Mouse (Mus musculus): Measurements from ENCODE around the gene Bcl2l1. TPM values are rescaled to one million over a fixed set of nuclear protein-coding genes. Genes with fewer than 3 reads are reported as not detected.

Bcl2l1 gene
- polyA plus RNA-seq (2016; fragmentation: Nextera tagmentation; extraction: Ambion mirVana), result 107 and 128 TPM in 2 replicates

DNA sequence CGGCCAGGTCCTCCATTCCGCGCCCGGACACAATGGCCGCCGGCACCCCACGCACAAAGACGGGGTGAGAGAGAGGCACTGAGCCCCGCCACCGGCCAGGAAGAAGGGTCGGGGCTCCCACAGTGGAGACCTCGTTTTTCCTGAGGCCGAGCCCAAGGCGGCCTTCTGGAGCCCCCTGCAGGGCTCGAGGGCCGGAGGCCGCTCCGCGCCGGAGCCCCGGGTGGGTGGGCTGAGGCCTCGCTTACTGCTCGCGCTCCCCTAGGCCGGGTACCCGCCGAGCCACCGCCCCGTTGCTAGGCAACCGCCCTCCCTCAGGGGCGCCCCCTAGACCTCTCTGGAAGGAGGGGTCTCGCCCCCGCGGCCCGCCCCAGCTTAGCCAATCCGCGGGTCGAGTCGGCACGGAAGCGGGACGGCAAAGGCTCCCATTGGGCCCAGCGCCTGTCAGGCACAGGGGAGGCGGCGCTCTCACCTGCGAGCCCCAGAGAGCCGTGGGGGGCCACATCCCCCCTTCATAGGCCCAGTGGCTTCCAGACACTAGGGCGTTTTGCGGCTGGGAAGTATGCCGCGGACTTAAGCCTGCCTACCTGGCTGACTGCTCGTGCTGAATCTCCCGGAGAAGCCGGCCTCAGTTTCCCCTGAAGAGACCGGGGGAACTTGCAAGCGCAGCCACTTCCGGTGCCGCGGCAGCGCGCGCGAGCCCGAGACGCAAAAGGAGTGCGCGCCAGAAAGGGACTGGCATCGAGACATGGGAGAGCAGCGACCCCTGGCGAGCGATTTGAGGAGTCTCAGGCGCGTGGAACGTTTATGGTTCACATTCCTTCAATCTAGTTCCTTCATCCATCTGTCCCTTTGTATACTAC is at the start of gene Bcl2l1:
Gene Bcl2l1 (minus strand): TSS at position 710 of the 860 bp plus-strand sequence.
- H3K9me3 ChIP-seq (replicated peaks), result no peaks in the 10 kb centered on the region
- peak within 1 kb of the TSS; percentile 88 for H3K4me3 ChIP-seq
- under 1% methylated on average over 74 of the region's 74 CpGs for WGBS
- peaks cover 34% of the 10 kb centered on the region for H3K36me3 ChIP-seq
- H3K27me3 ChIP-seq (ENCODE audit: low read depth, poor library complexity, severe bottlenecking), result no peaks in the 10 kb centered on the region
- H3K27ac ChIP-seq (replicated peaks), result peak within 1 kb of the TSS; percentile 100
- peaks cover 40% of the 10 kb centered on the region for H3K4me1 ChIP-seq
- DNase-seq (ENCODE audit: low spot score), result peak; percentile 99

DNA sequence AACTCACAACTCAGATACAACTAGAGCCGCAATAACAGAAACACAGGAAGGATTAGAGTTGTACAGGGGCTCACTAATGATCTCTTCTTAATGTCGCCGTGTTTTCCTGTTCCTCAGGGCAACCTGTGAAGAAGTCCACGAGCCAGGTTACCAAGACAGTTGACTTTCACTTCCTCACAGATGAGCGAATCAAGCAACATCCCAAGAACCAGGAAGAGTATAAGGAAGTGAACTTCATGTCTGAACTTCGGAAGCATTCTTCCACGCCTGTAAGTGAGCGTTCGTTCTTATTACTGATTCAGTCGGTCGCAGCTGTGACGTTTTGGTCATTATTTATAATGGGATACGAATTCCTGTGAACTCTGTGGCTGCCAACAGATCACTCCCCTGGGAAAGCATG is 49.4 kb upstream of the Bcl2l1 start:
- no peak for DNase-seq (ENCODE audit: low spot score)
- no peaks in the 10 kb centered on the region for H3K9me3 ChIP-seq (replicated peaks)
- H3K27ac ChIP-seq (replicated peaks), result no peak overlapping the region
- H3K27me3 ChIP-seq (ENCODE audit: low read depth, poor library complexity, severe bottlenecking), result no peaks in the 10 kb centered on the region
- no peak overlapping the region for H3K4me3 ChIP-seq
- 95% methylated on average over 13 of the region's 13 CpGs for WGBS
- peaks cover 98% of the 10 kb centered on the region for H3K36me3 ChIP-seq
- no peaks in the 10 kb centered on the region for H3K4me1 ChIP-seq

DNA sequence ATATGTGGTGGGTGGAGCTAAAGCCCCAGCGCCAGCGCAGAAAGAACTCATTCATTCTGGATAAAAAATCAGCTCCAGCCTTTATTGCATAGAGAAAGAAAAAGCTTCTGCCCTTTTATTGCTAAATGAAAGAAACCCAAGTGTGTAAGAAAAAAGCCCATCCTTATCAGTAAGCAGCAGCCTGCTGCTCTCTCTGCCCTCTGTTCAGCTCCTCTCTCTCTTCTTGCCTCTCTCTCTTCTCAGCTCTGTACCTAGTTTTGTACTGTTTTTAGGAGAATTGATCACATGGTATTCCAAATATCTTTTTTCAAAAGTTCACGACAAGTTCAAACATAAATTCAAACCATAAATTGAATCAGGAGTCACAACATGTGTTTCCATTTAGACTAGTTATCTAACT is 46.7 kb upstream of the Bcl2l1 start:
- DNase-seq (ENCODE audit: low spot score), result no peak
- H3K36me3 ChIP-seq, result peaks cover 98% of the 10 kb centered on the region
- H3K4me3 ChIP-seq, result no peak overlapping the region
- H3K4me1 ChIP-seq, result no peaks in the 10 kb centered on the region
- no peaks in the 10 kb centered on the region for H3K27me3 ChIP-seq (ENCODE audit: low read depth, poor library complexity, severe bottlenecking)
- no peaks in the 10 kb centered on the region for H3K9me3 ChIP-seq (replicated peaks)
- no peak overlapping the region for H3K27ac ChIP-seq (replicated peaks)
- 94% methylated on average over 3 of the region's 3 CpGs for WGBS

DNA sequence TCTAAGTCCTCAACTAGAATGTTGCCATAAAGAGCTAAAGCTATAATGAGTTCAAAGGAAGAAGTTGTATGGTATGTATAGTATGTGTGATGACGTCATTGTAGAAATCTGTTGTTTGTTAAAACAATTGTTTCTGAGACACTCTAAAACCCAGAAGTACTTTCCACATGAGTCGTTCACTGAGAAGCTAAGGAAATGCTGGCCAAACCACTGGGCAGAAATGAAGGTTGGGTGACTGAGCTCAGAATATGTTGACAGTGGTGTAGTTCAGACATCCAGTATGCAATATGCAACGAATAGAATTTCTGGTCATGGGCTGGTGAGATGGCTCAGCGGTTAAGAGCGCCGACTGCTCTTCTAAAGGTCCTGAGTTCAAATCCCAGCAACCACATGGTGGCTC is 31.8 kb upstream of the Bcl2l1 start:
- no peak overlapping the region for H3K27ac ChIP-seq (replicated peaks)
- no peak for DNase-seq (ENCODE audit: low spot score)
- H3K27me3 ChIP-seq (ENCODE audit: low read depth, poor library complexity, severe bottlenecking), result no peaks in the 10 kb centered on the region
- peaks cover 99% of the 10 kb centered on the region for H3K36me3 ChIP-seq
- no peaks in the 10 kb centered on the region for H3K4me1 ChIP-seq
- WGBS, result 97% methylated on average over 6 of the region's 6 CpGs
- no peaks in the 10 kb centered on the region for H3K9me3 ChIP-seq (replicated peaks)
- no peak overlapping the region for H3K4me3 ChIP-seq

DNA sequence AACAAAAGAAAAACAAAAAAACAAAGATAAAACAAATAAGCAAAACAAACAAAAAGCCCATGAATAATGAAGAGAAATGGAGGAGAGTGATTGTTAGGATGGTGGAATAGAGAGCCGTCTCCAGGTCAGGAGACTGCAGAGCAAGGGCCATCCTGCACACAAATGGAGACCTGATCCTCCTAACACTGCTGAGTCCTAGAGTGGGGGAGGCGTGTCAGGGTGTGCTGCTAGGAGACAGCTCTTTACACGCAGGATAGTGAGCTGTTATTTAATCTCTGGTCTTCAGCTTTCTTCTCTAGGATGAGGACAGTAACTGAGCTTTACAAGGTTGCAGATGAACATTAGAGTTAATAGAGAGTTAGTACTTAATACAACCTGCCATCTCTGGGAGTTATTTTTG is 31.1 kb upstream of the Bcl2l1 start:
- WGBS, result 82% methylated on average over 3 of the region's 3 CpGs
- no peak for DNase-seq (ENCODE audit: low spot score)
- Histone ChIP-seq H3K9me3 (replicated peaks) (no peaks in the 10 kb centered on the region), H3K4me1 (no peaks in the 10 kb centered on the region), H3K4me3 (no peak overlapping the region), H3K27me3 (ENCODE audit: low read depth, poor library complexity, severe bottlenecking) (no peaks in the 10 kb centered on the region), H3K36me3 (peaks cover 99% of the 10 kb centered on the region), H3K27ac (replicated peaks) (no peak overlapping the region)

DNA sequence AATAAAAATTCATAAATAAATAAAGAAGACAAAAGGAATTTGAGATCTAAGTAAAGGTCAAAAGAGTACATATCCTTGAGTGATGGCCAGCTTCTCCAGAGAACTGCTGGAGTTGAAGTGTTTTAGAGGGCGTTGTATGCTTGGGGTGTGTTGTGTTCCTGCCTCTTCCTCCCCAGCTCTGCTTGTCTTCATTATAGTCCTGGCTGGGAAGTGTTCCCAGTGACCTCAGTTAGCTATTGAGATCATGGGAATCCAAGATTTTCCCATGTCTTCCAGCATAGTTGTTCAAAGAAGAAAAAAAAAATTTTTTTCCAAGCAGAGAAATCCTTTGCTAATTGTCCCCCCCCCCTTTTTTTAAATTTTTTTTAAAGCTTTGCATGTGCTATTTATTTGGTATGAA is 30.4 kb upstream of the Bcl2l1 start:
- no peak overlapping the region for H3K4me3 ChIP-seq
- H3K4me1 ChIP-seq, result no peaks in the 10 kb centered on the region
- WGBS, result 97% methylated on average over 1 of the region's 1 CpGs
- peaks cover 99% of the 10 kb centered on the region for H3K36me3 ChIP-seq
- H3K27me3 ChIP-seq (ENCODE audit: low read depth, poor library complexity, severe bottlenecking), result no peaks in the 10 kb centered on the region
- no peak for DNase-seq (ENCODE audit: low spot score)
- no peak overlapping the region for H3K27ac ChIP-seq (replicated peaks)
- no peaks in the 10 kb centered on the region for H3K9me3 ChIP-seq (replicated peaks)

DNA sequence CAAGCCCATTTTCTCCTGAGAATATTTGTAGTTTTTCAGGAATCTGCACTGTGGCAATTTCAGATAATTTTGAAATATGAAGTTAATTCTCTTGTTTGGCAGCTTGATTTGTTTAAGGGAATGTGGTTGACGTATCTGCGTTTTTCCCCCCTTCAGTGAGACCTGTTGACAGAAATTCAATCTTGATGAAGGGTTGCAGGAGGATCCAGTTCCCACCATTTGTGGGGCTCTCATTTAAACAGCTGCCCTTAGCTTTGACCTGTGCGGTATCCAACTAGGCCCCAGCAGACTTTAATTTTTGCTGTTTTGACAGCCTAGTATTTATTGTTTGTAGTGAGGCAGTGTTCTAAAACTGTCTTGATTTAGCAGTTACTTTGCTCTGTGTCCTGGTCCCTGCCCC is 28.0 kb upstream of the Bcl2l1 start:
- H3K36me3 ChIP-seq, result peaks cover 100% of the 10 kb centered on the region
- no peaks in the 10 kb centered on the region for H3K27me3 ChIP-seq (ENCODE audit: low read depth, poor library complexity, severe bottlenecking)
- 82% methylated on average over 3 of the region's 3 CpGs for WGBS
- no peak overlapping the region for H3K27ac ChIP-seq (replicated peaks)
- H3K4me1 ChIP-seq, result no peaks in the 10 kb centered on the region
- no peak overlapping the region for H3K4me3 ChIP-seq
- no peaks in the 10 kb centered on the region for H3K9me3 ChIP-seq (replicated peaks)
- DNase-seq (ENCODE audit: low spot score), result no peak

DNA sequence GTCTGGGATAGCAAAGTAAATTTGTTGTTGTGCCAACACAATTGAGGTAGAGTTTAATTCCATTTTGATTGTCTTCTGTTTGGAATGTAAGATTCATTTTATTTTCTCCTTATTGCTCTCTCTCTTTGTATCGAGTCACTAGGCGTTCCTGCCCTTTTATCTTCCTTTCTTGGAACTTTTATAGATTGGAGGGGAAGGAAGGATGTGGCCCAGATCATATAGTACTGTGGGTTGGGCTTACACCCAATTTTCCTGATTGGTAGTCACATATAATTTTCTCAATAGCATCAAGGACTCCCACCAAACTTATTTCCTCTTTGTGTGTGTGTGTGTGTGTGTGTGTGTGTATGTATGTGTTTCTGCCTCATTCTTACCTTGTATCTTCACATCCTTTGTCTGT is 16.9 kb upstream of the Bcl2l1 start:
- DNase-seq (ENCODE audit: low spot score), result no peak
- Histone ChIP-seq H3K27me3 (ENCODE audit: low read depth, poor library complexity, severe bottlenecking) (no peaks in the 10 kb centered on the region), H3K36me3 (peaks cover 42% of the 10 kb centered on the region), H3K9me3 (replicated peaks) (no peaks in the 10 kb centered on the region), H3K4me3 (peak overlapping the region; percentile 85), H3K27ac (replicated peaks) (peak overlapping the region; percentile 96), H3K4me1 (peaks cover 26% of the 10 kb centered on the region)
- 16% methylated on average over 2 of the region's 2 CpGs for WGBS

DNA sequence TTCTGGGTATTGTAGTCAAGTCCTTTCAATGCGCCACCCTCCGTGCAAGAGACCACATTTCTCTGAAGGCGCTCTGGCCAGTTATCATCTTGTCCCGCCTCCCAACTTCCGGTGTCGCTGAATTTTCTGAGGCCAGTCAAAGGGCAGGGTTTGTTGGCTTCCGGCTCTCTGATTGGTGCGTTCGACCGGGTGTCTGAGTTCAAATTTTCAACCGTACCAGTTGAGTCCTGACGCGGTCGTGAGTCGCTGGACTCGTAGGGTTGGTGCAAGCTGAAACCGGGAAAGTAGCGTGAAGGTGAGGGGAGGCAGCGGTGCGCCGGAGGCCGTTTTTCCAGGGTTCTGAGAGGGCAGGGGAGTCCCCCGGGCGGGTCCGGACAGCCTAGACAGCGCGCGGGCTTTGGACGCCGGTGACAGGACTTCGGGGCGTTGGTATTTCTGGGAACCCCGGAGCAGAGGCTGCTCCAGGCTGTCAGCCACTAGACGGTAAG is 16.3 kb upstream of the Bcl2l1 start, which contains the start of gene Tpx2:
Gene Tpx2 (plus strand): TSS at position 150 of the 488 bp plus-strand sequence.
- DNase-seq (ENCODE audit: low spot score), result peak; percentile 99
- peaks cover 26% of the 10 kb centered on the region for H3K4me1 ChIP-seq
- no peaks in the 10 kb centered on the region for H3K27me3 ChIP-seq (ENCODE audit: low read depth, poor library complexity, severe bottlenecking)
- WGBS, result under 1% methylated on average over 34 of the region's 34 CpGs
- peak within 1 kb of the TSS; percentile 96 for H3K27ac ChIP-seq (replicated peaks)
- no peaks in the 10 kb centered on the region for H3K9me3 ChIP-seq (replicated peaks)
- peaks cover 36% of the 10 kb centered on the region for H3K36me3 ChIP-seq
- H3K4me3 ChIP-seq, result peak within 1 kb of the TSS; percentile 85

DNA sequence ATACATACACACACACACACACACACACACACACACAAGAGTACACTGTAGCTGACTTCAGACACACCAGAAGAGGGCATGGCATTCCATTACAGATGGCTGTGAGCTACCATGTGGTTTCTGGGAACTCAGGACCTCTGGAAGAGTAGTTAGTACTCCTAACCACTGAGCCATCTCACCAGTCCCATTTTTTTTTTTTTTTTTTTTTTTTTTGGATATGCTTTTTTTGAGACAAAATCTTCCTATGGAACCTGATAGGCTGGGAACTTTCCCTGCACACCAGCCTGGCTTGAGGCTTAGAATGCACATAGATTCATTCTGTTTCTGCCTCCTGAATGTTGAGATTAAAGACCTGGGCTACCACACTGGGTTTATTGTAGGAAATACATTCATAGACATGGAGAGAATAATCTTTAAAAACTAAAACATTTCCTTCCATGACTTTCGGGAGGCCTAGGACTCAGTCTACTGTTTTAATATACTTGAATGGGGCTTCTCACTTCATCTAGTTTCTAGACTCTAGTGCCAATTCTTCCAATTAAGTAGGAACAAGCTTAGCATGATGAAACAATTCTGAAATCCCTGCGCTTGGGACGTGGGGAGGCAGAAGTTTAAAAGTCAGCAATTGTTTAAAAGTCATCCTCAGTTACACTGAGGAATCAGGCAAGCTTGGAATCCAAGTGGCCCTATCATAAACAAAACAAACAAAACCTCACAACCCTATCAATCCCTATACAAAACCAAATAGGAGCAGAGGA is 15.7 kb upstream of the Bcl2l1 start:
- no peak for DNase-seq (ENCODE audit: low spot score)
- peak overlapping the region; percentile 85 for H3K4me3 ChIP-seq
- peaks cover 30% of the 10 kb centered on the region for H3K36me3 ChIP-seq
- peak overlapping the region; percentile 96 for H3K27ac ChIP-seq (replicated peaks)
- H3K9me3 ChIP-seq (replicated peaks), result no peaks in the 10 kb centered on the region
- peaks cover 26% of the 10 kb centered on the region for H3K4me1 ChIP-seq
- no peaks in the 10 kb centered on the region for H3K27me3 ChIP-seq (ENCODE audit: low read depth, poor library complexity, severe bottlenecking)
- 19% methylated on average over 3 of the region's 3 CpGs for WGBS

DNA sequence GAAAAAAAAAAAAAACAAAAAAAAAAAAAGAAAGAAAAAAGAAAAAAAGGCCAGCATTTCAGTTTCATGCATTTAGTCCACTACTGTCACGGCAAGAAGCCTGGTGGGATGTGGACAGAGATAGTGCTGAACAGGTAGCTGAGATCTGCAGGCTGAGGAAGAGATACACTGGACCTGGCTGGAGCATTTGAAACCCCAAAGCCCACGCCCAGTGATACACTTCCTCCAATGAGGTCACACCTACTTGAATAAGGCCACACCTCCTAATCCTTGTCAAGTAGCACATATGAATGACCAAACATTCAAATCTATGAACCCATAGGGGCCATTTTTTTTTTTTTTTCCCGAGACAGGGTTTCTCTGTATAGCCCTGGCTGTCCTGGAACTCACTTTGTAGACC is 11.2 kb upstream of the Bcl2l1 start:
- no peaks in the 10 kb centered on the region for H3K36me3 ChIP-seq
- H3K9me3 ChIP-seq (replicated peaks), result no peaks in the 10 kb centered on the region

DNA sequence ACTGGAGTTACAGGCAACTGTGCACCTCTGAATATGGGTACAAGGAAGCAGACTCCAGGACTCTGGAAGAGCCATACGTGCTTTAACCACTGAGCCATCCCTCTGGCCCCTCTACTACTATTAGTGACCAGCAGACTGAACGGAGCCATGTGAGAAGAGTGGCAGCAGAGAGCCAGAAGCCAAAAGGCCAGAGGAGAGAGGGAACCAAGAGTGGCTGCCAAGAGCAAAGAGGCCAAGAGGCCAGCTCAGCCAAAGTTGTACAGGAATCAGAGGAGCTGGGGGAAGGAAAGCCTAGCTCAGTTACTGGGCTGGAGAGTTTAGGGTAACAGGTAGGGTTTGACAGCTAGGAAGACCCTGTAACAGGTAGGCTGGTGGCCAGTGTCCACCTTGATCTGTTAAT is 7.7 kb upstream of the Bcl2l1 start:
- no peak for DNase-seq (ENCODE audit: low spot score)
- 73% methylated on average over 2 of the region's 2 CpGs for WGBS
- H3K4me3 ChIP-seq, result no peak overlapping the region
- no peaks in the 10 kb centered on the region for H3K27me3 ChIP-seq (ENCODE audit: low read depth, poor library complexity, severe bottlenecking)
- no peaks in the 10 kb centered on the region for H3K9me3 ChIP-seq (replicated peaks)
- no peaks in the 10 kb centered on the region for H3K4me1 ChIP-seq
- no peaks in the 10 kb centered on the region for H3K36me3 ChIP-seq
- H3K27ac ChIP-seq (replicated peaks), result no peak overlapping the region

More for the DNA sequence above, 11.2 kb upstream of the Bcl2l1 start:
- no peak for DNase-seq (ENCODE audit: low spot score)
- Histone ChIP-seq H3K4me1 (no peaks in the 10 kb centered on the region), H3K27ac (replicated peaks) (no peak overlapping the region), H3K4me3 (no peak overlapping the region), H3K27me3 (ENCODE audit: low read depth, poor library complexity, severe bottlenecking) (no peaks in the 10 kb centered on the region)
- WGBS, result 78% methylated on average over 3 of the region's 3 CpGs

Measured in midbrain, embryonic 10.5 days (tissue).